Mouse (Mus musculus) embryonic facial prominence, embryonic 14.5 days (tissue): ENCODE results near the gene Pla2g4b. TPM values are rescaled to one million over a fixed set of nuclear protein-coding genes. Genes with fewer than 3 reads are reported as not detected.

Experiments
- ATAC-seq: fragments of 200-750 bp; cut with Nextera tagmentation; 2 replicates; pipeline ENCODE4 v1.8.0; 2017; ENCODE audit warnings: low read depth, moderate number of reproducible peaks, moderate TSS enrichment
- DNase-seq: peaks from one replicate; pipeline ENCODE4 v3.0.0-alpha.2; 2015; ENCODE audit warnings: low spot score
- H3K27ac ChIP-seq: fragments of 300-500 bp; sonication (generic); replicated peaks from 2 replicates; pipeline ENCODE4 v1.5.1; 2014; ENCODE audit warnings: low read depth, mild to moderate bottlenecking, low read length, moderate library complexity
- H3K27me3 ChIP-seq: fragments of 300-500 bp; sonication (generic); replicated peaks from 2 replicates; pipeline ENCODE4 v1.6.1; 2014; ENCODE audit warnings: low read length; ENCODE audit not compliant: control insufficient read depth, insufficient read depth
- H3K36me3 ChIP-seq: fragments of 300-500 bp; sonication (generic); 2 replicates; pipeline ENCODE4 v1.6.1; 2014; ENCODE audit warnings: low read length, mixed read lengths; ENCODE audit not compliant: control insufficient read depth, insufficient read depth
- H3K4me1 ChIP-seq: fragments of 300-500 bp; sonication (generic); 2 replicates; pipeline ENCODE4 v1.6.1; 2014; ENCODE audit warnings: antibody characterized with exemption, low read length; ENCODE audit not compliant: control insufficient read depth, insufficient read depth
- H3K4me2 ChIP-seq: fragments of 300-500 bp; sonication (generic); 2 replicates; pipeline ENCODE4 v1.6.1; 2014; ENCODE audit warnings: low read depth, mild to moderate bottlenecking, low read length, moderate library complexity, mixed read lengths
- H3K4me3 ChIP-seq: fragments of 300-500 bp; sonication (generic); 2 replicates; pipeline ENCODE4 v1.5.1; 2014; ENCODE audit warnings: low read depth, mild to moderate bottlenecking, low read length
- H3K9ac ChIP-seq: fragments of 300-500 bp; sonication (generic); 2 replicates; pipeline ENCODE4 v1.6.1; 2014; ENCODE audit warnings: low read depth, mild to moderate bottlenecking, low read length, moderate library complexity, mixed read lengths
- H3K9me3 ChIP-seq: fragments of 300-500 bp; sonication (generic); 2 replicates; pipeline ENCODE4 v1.6.1; 2016; ENCODE audit warnings: low read length; ENCODE audit not compliant: control insufficient read depth
- WGBS: fragments of 180-500 bp; shearing (Covaris S2); extraction: QIAGEN DNeasy Blood & Tissue Kit; methylation state at CpG from one replicate; pipeline ENCODE4 v1.1.7; 2014; 5-methylcytosine and 5-hydroxymethylcytosine counted together
- polyA plus RNA-seq: library from polyadenylated mRNA; unstranded; fragments of >200 nt; fragmentation: Nextera tagmentation; extraction: Ambion mirVana; gene quantifications from 2 replicates; pipeline ENCODE4 v1.2.1, GENCODE M21; 2014

Pla2g4b gene
- polyA plus RNA-seq, 1 experiment from 2014 or later = 2.1 TPM

DNA sequence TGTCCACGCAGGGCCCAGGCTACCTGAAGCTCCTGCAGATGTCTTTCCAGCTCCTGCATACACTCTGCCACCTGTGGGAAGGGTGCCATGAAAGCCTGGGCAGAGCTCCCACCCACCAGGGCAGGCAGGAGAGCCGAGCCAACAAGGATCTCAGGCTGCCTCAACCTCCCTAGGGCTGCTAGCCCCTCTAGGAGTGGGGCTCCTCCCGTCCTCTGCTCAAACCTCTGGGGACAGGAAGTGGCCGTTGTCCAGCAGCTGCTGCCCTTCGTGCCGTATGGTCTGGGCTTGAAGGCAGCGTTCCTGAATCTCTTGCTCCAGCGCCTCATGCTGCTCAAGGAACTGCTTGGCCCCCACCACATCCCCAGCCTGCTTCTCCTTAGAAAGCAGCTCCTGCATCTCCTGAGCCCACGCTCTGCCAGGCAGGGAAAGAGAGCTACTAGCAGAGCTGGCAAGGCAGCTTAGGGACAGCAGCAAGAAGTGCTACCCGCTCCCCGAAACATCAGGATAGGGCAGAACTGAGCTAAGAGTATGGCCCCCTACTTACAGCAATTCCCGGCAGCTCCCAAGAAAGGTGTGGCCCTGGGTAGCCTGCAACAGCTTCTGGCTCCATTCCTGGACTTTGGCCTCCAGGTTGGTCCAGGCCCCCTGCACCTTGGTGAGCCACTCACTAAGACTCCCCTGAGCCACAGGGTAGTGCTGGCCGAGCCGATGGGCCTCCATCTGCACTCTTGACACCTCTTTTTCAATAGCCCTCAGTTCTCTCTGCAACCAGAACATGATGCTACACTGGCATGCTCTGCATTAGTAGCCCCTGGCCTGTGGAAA is 13.5 kb downstream of the Pla2g4b start:
- peaks cover 8% of the 10 kb centered on the region for H3K36me3 ChIP-seq
- no peak overlapping the region for H3K9ac ChIP-seq
- H3K27me3 ChIP-seq = no peaks in the 10 kb centered on the region
- H3K27ac ChIP-seq = no peak overlapping the region
- DNase-seq (no peak), ATAC-seq (no peak)
- no peak overlapping the region for H3K4me3 ChIP-seq
- no peak overlapping the region for H3K4me2 ChIP-seq
- no peaks in the 10 kb centered on the region for H3K9me3 ChIP-seq
- H3K4me1 ChIP-seq = peaks cover 10% of the 10 kb centered on the region; the same call in 1 of the 2 replicates
- 54% methylated on average over 14 of the region's 14 CpGs for WGBS

DNA sequence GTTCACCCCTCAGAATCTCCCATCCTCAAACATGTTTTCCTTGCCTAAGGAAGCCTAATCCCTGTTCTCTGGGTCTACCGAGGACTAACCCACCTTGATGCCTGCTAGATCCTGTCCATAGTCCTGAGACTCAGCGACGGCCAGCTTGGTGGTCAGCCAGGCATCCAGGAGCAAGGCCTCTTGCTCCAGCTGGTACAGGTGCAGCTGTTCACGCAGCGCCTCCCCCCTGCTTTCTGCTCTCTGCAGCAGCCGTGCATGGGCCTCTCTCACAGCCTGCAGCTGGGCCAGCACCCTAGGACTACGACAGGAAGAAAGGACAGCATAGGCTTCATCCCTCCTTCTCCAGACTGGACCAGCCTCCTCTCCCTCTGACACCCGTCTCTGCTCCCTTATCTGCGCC is 15.0 kb downstream of the Pla2g4b start:
- no peak overlapping the region for H3K4me2 ChIP-seq
- H3K27me3 ChIP-seq = no peaks in the 10 kb centered on the region
- 73% methylated on average over 9 of the region's 9 CpGs for WGBS
- DNase-seq (no peak), ATAC-seq (no peak)
- H3K4me3 ChIP-seq = no peak overlapping the region
- no peak overlapping the region for H3K9ac ChIP-seq
- H3K9me3 ChIP-seq = no peaks in the 10 kb centered on the region
- H3K27ac ChIP-seq = no peak overlapping the region
- peaks cover 10% of the 10 kb centered on the region; the same call in 1 of the 2 replicates for H3K4me1 ChIP-seq
- H3K36me3 ChIP-seq = no peaks in the 10 kb centered on the region

DNA sequence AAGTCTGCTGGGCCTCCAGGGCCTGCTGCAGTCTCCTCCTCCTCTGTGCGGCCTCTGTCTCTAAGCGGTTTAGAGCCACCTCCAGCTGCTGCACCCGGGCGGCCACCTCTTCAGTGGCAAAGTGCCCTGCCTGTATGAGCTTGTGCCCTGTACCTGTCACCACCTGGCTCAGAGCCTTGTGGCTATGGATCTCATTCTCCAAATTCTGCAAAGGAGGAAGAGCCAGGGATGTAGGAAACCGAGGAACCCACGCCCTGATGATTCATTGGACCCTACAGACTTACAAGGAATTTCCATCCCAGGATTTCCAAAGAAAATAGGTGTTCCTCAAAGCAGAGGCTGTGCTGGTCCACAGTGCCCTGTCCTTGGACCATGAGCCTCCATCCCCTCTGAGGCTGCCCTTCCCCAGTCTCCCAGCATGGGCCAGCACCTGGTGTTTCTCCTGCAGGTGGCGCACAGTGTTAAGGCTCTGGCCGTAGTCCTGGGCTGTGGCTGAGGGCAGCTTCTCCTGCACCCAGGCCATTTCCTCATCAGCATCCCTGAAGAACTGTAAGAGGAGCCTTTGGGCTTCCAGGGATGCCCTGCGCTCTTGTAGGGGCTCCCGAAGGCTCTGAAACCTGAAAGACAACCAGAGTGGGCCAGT is 16.5 kb downstream of the Pla2g4b start:
- H3K9me3 ChIP-seq = no peaks in the 10 kb centered on the region
- peaks cover 2% of the 10 kb centered on the region; the same call in 1 of the 2 replicates for H3K4me1 ChIP-seq
- H3K4me3 ChIP-seq = no peak overlapping the region
- no peaks in the 10 kb centered on the region for H3K27me3 ChIP-seq
- DNase-seq = peak; percentile 32
- H3K27ac ChIP-seq = no peak overlapping the region
- no peak overlapping the region for H3K4me2 ChIP-seq
- no peak overlapping the region for H3K9ac ChIP-seq
- no peaks in the 10 kb centered on the region for H3K36me3 ChIP-seq
- ATAC-seq = peak; percentile 80
- WGBS = 57% methylated on average over 10 of the region's 10 CpGs

DNA sequence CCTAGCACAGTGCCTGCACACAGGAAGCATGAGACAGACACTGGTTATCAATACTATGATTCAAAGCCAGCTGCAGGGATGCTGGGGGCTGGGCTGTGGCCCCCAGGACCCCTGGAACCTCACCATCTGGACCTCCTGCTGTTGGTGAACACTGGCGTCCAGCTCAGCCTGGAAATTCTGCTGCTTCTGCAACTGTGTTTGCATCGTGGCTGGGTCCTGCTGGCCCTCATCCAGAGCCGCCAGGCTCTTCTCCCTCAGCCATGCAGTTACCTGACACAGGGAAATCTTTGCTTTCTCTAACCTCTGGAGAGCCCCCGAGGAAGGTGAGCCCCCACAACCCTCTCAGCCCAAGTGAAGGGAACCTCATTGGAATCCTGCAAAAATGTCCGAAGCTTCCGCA is 18.2 kb downstream of the Pla2g4b start:
- Histone ChIP-seq H3K27ac (no peak overlapping the region), H3K9ac (0 out of 2 replicates have a peak overlapping the region, but pooled peaks have one; percentile 19), H3K4me3 (no peak overlapping the region), H3K4me1 (no peaks in the 10 kb centered on the region), H3K27me3 (no peaks in the 10 kb centered on the region), H3K9me3 (no peaks in the 10 kb centered on the region), H3K36me3 (no peaks in the 10 kb centered on the region), H3K4me2 (no peak overlapping the region)
- WGBS = 40% methylated on average over 6 of the region's 6 CpGs
- ATAC-seq = no peak
- no peak for DNase-seq

DNA sequence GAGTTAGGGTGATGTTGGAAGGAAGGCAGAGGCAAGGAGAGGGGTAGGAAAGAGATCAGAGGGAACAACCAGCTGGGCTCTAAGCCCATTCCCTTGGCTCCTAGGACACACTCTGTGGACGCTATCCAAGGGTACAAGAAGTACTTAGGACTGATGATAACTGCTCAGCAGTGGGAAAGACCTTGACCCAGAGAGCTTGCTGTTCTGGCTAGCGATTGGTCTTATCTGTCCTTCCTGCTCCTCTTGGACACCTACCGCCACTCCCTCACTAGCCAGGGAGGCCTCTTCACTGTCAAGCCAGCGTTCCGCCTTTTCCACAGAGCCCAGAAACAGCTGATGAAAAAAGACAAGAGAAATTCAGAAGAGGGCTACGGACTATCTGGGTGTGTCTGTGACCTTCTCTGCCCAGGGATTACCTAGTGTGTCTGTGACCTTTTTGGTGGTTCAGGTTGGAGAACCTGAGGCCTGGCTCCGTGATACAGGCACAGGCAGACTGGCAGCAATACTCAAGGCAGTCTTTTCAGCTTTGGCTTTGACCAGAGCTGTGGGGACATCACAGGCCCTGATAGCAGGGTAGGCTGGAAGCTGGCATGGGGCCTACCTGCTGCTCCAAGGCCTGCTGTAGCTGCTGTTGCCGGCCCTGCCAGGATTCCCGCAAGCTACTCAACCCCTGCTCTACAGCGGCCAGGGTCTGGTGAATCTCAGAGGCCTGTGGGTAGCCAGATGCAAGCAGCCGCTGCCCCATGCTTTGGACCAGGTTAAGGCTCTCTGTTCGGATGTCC is 21.7 kb downstream of the Pla2g4b start:
- DNase-seq (no peak), ATAC-seq (no peak)
- Histone ChIP-seq H3K4me3 (no peak overlapping the region), H3K36me3 (no peaks in the 10 kb centered on the region), H3K9ac (no peak overlapping the region), H3K27ac (no peak overlapping the region), H3K4me1 (no peaks in the 10 kb centered on the region), H3K27me3 (no peaks in the 10 kb centered on the region), H3K4me2 (no peak overlapping the region), H3K9me3 (no peaks in the 10 kb centered on the region)
- WGBS = 87% methylated on average over 12 of the region's 12 CpGs

DNA sequence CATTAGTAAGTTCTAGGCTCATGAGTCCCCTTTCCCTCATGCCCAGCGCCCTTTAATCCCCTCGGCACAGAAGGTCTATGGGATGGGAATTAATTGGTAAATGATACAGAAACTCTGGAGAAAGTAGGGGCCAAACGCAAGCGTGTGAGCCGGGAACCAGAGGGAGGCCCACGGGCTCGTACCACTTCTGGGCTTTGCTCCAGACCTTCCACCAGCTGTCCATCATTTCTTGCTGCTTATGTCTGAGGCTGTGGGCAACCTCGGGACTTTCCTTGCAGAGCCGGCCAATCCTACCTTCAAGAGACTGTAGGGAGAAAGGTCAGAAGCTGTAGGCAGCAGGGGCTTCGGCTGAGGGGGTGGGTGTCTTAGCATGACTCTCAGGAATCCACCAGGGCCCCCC is 22.7 kb downstream of the Pla2g4b start:
- Histone ChIP-seq H3K36me3 (no peaks in the 10 kb centered on the region), H3K9ac (no peak overlapping the region), H3K27me3 (no peaks in the 10 kb centered on the region), H3K9me3 (no peaks in the 10 kb centered on the region), H3K27ac (no peak overlapping the region), H3K4me2 (no peak overlapping the region), H3K4me1 (0 out of 2 replicates have a peak, but pooled peaks cover 4% of the 10 kb centered on the region), H3K4me3 (no peak overlapping the region)
- WGBS = 79% methylated on average over 10 of the region's 10 CpGs
- DNase-seq (no peak), ATAC-seq (no peak)

DNA sequence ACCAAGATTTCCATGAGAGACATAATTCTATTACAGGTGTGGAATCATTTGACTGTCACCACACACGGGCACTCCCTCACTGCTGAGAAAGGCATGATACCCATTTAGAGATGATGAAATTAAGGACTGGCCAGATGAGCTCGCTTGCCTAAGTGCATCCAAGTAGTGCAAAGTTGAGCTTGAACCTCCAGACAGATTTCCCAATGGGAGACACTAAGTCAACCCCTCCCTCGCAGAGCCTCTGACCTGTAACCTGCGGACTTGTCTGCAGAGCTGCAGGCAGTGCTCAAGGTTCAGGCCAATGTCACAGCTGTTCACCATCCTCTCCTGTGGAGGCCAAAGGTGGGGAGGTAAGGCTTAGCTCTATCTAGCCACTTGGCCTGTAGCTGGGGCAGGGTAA is 25.6 kb downstream of the Pla2g4b start:
- ATAC-seq = no peak
- Histone ChIP-seq H3K9me3 (no peaks in the 10 kb centered on the region), H3K4me3 (no peak overlapping the region), H3K27me3 (no peaks in the 10 kb centered on the region), H3K9ac (no peak overlapping the region), H3K4me1 (peaks cover 10% of the 10 kb centered on the region; the same call in 1 of the 2 replicates), H3K36me3 (no peaks in the 10 kb centered on the region), H3K4me2 (no peak overlapping the region), H3K27ac (no peak overlapping the region)
- no peak for DNase-seq
- WGBS = 71% methylated on average over 4 of the region's 4 CpGs

DNA sequence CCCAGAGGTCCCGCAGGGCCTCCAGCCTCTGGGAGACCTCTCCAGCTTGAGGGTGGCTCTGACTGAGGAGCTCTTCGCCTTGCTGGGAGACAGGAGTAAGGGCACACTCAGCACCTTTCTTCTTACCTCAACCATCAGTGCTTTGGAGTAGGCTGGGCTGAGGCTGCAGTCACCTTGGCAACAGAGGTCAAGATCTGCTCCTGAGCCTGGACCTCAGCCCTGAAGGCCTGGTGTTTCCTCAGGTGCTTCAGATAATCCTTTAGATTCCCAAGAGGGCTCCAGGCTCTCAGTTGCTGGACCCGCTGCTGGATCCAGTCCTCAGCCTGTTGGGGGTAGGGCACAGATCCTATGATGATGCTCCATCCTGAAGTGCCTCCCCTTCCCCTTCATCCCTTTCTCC is 26.2 kb downstream of the Pla2g4b start:
- H3K27me3 ChIP-seq = no peaks in the 10 kb centered on the region
- no peak overlapping the region for H3K4me2 ChIP-seq
- no peaks in the 10 kb centered on the region for H3K36me3 ChIP-seq
- no peaks in the 10 kb centered on the region for H3K9me3 ChIP-seq
- H3K4me3 ChIP-seq = no peak overlapping the region
- 85% methylated on average over 3 of the region's 3 CpGs for WGBS
- H3K27ac ChIP-seq = no peak overlapping the region
- ATAC-seq (no peak), DNase-seq (no peak)
- H3K4me1 ChIP-seq = peaks cover 11% of the 10 kb centered on the region; the same call in 1 of the 2 replicates
- no peak overlapping the region for H3K9ac ChIP-seq
